ENCODE assay signal across 21 mouse cellular contexts in genomic region chr2:52607857-52608485, GRCm38 (mm10).
DNase-seq lines count a peak whose midpoint lies in the region; ATAC-seq and TF ChIP-seq lines count a peak whose summit lies in the region.
"Had no signal": no experiment of that assay in that cellular context is flagged by ENCODE, and none has a peak within 500 bp of the region (broad histone marks: within the 10 kb centered on the region; RNA-seq: fewer than 3 reads in every experiment).

No protein-coding gene starts in this region.

- DNase-seq in hindbrain, embryonic 11.5 days (ENCODE audit: low spot score): no peak
- DNase-seq in neural tube, embryonic 10.5 days (ENCODE audit: extremely low spot score, low spot score): no peak
- DNase-seq in hindbrain, postnatal 0 days (ENCODE audit: low spot score): no peak
- no peak for DNase-seq in lung, adult 2 months
- DNase-seq in cerebellum, adult 18-20 months: no peak
- DNase-seq: adrenal gland, postnatal 10 days; cerebellum, adult 11 months; cerebellum, adult 9-10 months; cerebellum, postnatal 25 days; gastrocnemius, postnatal 10 days; heart, adult 2 months; heart, postnatal 14 days had no signal

- no peaks in the 10 kb centered on the region for H3K36me3 ChIP-seq in hindbrain, embryonic 12.5 days
- no peaks in the 10 kb centered on the region for H3K36me3 ChIP-seq in hindbrain, embryonic 11.5 days (ENCODE audit: control insufficient read depth, insufficient read depth, low read length)
- H3K36me3 ChIP-seq in neural tube, embryonic 15.5 days: no peaks in the 10 kb centered on the region
- no peaks in the 10 kb centered on the region for H3K36me3 ChIP-seq in hindbrain, postnatal 0 days (ENCODE audit: insufficient read depth, low read length)
- no peaks in the 10 kb centered on the region for H3K36me3 ChIP-seq in midbrain, embryonic 16.5 days (ENCODE audit: control insufficient read depth, insufficient read depth, low read length)
- H3K36me3 ChIP-seq: embryonic facial prominence, embryonic 13.5 days; heart, embryonic 15.5 days; intestine, embryonic 15.5 days had no signal

- H3K27ac ChIP-seq in hindbrain, embryonic 12.5 days: no peak overlapping the region
- no peak overlapping the region for H3K27ac ChIP-seq in hindbrain, embryonic 11.5 days (ENCODE audit: low read depth, low read length)
- H3K27ac ChIP-seq in neural tube, embryonic 15.5 days (replicated peaks): no peak overlapping the region
- no peak overlapping the region for H3K27ac ChIP-seq in hindbrain, postnatal 0 days
- H3K27ac ChIP-seq in midbrain, embryonic 16.5 days (ENCODE audit: low read length): no peak overlapping the region
- H3K27ac ChIP-seq: embryonic facial prominence, embryonic 13.5 days; heart, adult 2 months; heart, embryonic 15.5 days; intestine, embryonic 15.5 days had no signal

- H3K4me1 ChIP-seq in hindbrain, embryonic 12.5 days: 0 out of 2 replicates have a peak, but pooled peaks cover 5% of the 10 kb centered on the region
- H3K4me1 ChIP-seq in hindbrain, embryonic 11.5 days (replicated peaks; ENCODE audit: control insufficient read depth, insufficient read depth, low read length): no peaks in the 10 kb centered on the region
- H3K4me1 ChIP-seq in neural tube, embryonic 15.5 days: no peaks in the 10 kb centered on the region
- no peaks in the 10 kb centered on the region for H3K4me1 ChIP-seq in hindbrain, postnatal 0 days (ENCODE audit: insufficient read depth, low read length)
- H3K4me1 ChIP-seq in midbrain, embryonic 16.5 days (ENCODE audit: control insufficient read depth, insufficient read depth, low read length): peaks cover 6% of the 10 kb centered on the region; the same call in 1 of the 2 replicates
- H3K4me1 ChIP-seq in lung, adult 2 months (ENCODE audit: control insufficient read depth, insufficient read depth, low read length): peaks cover 2% of the 10 kb centered on the region; the same call in 1 of the 2 replicates
- H3K4me1 ChIP-seq: intestine, embryonic 15.5 days had no signal

- no peaks in the 10 kb centered on the region for H3K27me3 ChIP-seq in hindbrain, embryonic 12.5 days
- H3K27me3 ChIP-seq in hindbrain, embryonic 11.5 days (ENCODE audit: control insufficient read depth, insufficient read depth, low read length): no peaks in the 10 kb centered on the region
- H3K27me3 ChIP-seq in neural tube, embryonic 15.5 days (replicated peaks): no peaks in the 10 kb centered on the region
- H3K27me3 ChIP-seq in hindbrain, postnatal 0 days (ENCODE audit: insufficient read depth, low read length): no peaks in the 10 kb centered on the region
- H3K27me3 ChIP-seq in midbrain, embryonic 16.5 days (ENCODE audit: control insufficient read depth, insufficient read depth, low read depth, low read length): no peaks in the 10 kb centered on the region
- H3K27me3 ChIP-seq: embryonic facial prominence, embryonic 13.5 days; heart, embryonic 15.5 days; intestine, embryonic 15.5 days had no signal

- no peak overlapping the region for H3K4me3 ChIP-seq in hindbrain, embryonic 12.5 days
- no peak overlapping the region for H3K4me3 ChIP-seq in hindbrain, embryonic 11.5 days (ENCODE audit: low read depth, low read length)
- no peak overlapping the region for H3K4me3 ChIP-seq in neural tube, embryonic 15.5 days (replicated peaks)
- no peak overlapping the region for H3K4me3 ChIP-seq in hindbrain, postnatal 0 days (ENCODE audit: low read length)
- no peak overlapping the region for H3K4me3 ChIP-seq in midbrain, embryonic 16.5 days (ENCODE audit: low read depth, low read length)
- H3K4me3 ChIP-seq in lung, adult 2 months (replicated peaks; ENCODE audit: extremely low read depth, low read depth, low read length): no peak overlapping the region
- H3K4me3 ChIP-seq: embryonic facial prominence, embryonic 13.5 days; heart, adult 2 months; heart, embryonic 15.5 days; intestine, embryonic 15.5 days had no signal

- H3K9me3 ChIP-seq in hindbrain, embryonic 12.5 days (replicated peaks): no peaks in the 10 kb centered on the region
- no peaks in the 10 kb centered on the region for H3K9me3 ChIP-seq in hindbrain, embryonic 11.5 days (ENCODE audit: control insufficient read depth, low read length)
- no peaks in the 10 kb centered on the region for H3K9me3 ChIP-seq in neural tube, embryonic 15.5 days (replicated peaks)
- no peaks in the 10 kb centered on the region for H3K9me3 ChIP-seq in hindbrain, postnatal 0 days (ENCODE audit: low read length)
- H3K9me3 ChIP-seq in midbrain, embryonic 16.5 days (replicated peaks; ENCODE audit: control insufficient read depth, low read length, poor library complexity, severe bottlenecking): no peaks in the 10 kb centered on the region
- H3K9me3 ChIP-seq: embryonic facial prominence, embryonic 13.5 days; heart, embryonic 15.5 days; intestine, embryonic 15.5 days had no signal

- no peak overlapping the region for H3K4me2 ChIP-seq in hindbrain, embryonic 12.5 days (replicated peaks)
- no peak overlapping the region for H3K4me2 ChIP-seq in hindbrain, embryonic 11.5 days (replicated peaks; ENCODE audit: low read depth, low read length)
- no peak overlapping the region for H3K4me2 ChIP-seq in neural tube, embryonic 15.5 days
- no peak overlapping the region for H3K4me2 ChIP-seq in hindbrain, postnatal 0 days (ENCODE audit: low read depth, low read length)
- no peak overlapping the region for H3K4me2 ChIP-seq in midbrain, embryonic 16.5 days (ENCODE audit: low read length)
- H3K4me2 ChIP-seq: embryonic facial prominence, embryonic 13.5 days; heart, embryonic 11.5 days; heart, embryonic 15.5 days; intestine, embryonic 15.5 days had no signal

- TF ChIP-seq POLR2A in lung, adult 2 months (IDR thresholded peaks at IDR 0.05; ENCODE audit: borderline replicate concordance, extremely low read depth, low read depth, low read length): no peak

- TF ChIP-seq CTCF in hindbrain, postnatal 0 days (IDR thresholded peaks at IDR 0.05; ENCODE audit: low read depth): no peak
- TF ChIP-seq CTCF in lung, adult 2 months (IDR thresholded peaks at IDR 0.05; ENCODE audit: insufficient read depth, low read length): no peak

- ATAC-seq in hindbrain, embryonic 12.5 days (ENCODE audit: low FRiP score): peak; percentile 62; the same call in 1 of the 2 replicates
- no peak for ATAC-seq in hindbrain, embryonic 11.5 days (ENCODE audit: low FRiP score)
- 0 out of 2 replicates have a peak, but pooled peaks have one; percentile 15 for ATAC-seq in neural tube, embryonic 15.5 days (ENCODE audit: low FRiP score)
- 0 out of 2 replicates have a peak, but pooled peaks have one; percentile 31 for ATAC-seq in hindbrain, postnatal 0 days
- ATAC-seq in midbrain, embryonic 16.5 days: peak; percentile 59; the same call in 1 of the 2 replicates
- ATAC-seq: CD4-positive, CD25-positive, alpha-beta regulatory T cell, adult 4 months; forebrain, embryonic 14.5 days; intestine, embryonic 15.5 days had no signal

- no peak overlapping the region for H3K9ac ChIP-seq in hindbrain, embryonic 12.5 days
- no peak overlapping the region for H3K9ac ChIP-seq in hindbrain, embryonic 11.5 days (ENCODE audit: low read depth, low read length)
- no peak overlapping the region for H3K9ac ChIP-seq in neural tube, embryonic 15.5 days (replicated peaks)
- no peak overlapping the region for H3K9ac ChIP-seq in hindbrain, postnatal 0 days (replicated peaks; ENCODE audit: low read length)
- no peak overlapping the region for H3K9ac ChIP-seq in midbrain, embryonic 16.5 days (ENCODE audit: low read depth, low read length)
- H3K9ac ChIP-seq: embryonic facial prominence, embryonic 13.5 days; heart, embryonic 15.5 days; intestine, embryonic 15.5 days had no signal

- WGBS in hindbrain, embryonic 12.5 days: 54% methylated on average over 5 of the region's 5 CpGs
- WGBS in hindbrain, embryonic 11.5 days: 72% methylated on average over 5 of the region's 5 CpGs
- 63% methylated on average over 5 of the region's 5 CpGs for WGBS in neural tube, embryonic 15.5 days
- WGBS in hindbrain, postnatal 0 days: 28% methylated on average over 5 of the region's 5 CpGs
- WGBS in midbrain, embryonic 16.5 days: 26% methylated on average over 5 of the region's 5 CpGs
- WGBS in lung, adult 2 months: 79% methylated on average over 5 of the region's 5 CpGs
